Mouse (Mus musculus): Measurements from ENCODE around the gene Elmo1.

Elmo1 gene

DNA sequence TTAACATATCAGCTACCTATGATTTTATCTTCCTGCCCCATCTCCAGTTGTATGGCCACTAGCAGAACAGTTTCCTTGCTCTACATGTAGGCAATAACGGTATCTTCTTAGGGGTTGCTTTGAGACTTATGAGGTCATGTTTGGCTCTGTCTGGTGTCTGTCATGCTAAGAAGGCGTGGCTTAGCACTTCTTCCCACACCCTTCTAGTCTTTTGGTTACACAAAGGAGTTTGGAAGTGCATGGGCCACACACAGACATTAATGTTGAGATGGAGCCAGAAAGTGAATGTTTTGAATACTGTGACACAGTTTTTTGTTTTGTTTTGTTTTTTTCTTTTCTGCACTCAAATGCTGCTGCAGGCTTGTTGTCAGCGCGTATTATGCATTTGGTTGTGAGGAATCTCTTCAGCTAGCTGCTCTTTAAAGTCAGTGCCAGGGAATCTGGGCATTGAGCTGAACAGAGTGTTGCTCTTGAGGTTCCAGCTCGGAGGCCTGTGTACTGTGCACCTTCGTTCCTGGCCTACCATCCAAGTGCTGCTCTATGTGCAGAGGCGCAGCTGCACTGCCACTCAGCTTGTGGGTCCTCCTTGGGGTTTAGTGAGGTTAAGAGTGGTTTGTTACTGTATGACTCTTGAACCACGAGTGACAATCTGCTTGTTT, 31.1 kb downstream of the Elmo1 start:
- no peak for DNase-seq (ENCODE audit: low read depth, low spot score)

GRCm38 (mm10) chr13:20123975-20124374, 33.6 kb downstream of the Elmo1 start:
- DNase-seq (ENCODE audit: low read depth, low spot score) = no peak

DNA sequence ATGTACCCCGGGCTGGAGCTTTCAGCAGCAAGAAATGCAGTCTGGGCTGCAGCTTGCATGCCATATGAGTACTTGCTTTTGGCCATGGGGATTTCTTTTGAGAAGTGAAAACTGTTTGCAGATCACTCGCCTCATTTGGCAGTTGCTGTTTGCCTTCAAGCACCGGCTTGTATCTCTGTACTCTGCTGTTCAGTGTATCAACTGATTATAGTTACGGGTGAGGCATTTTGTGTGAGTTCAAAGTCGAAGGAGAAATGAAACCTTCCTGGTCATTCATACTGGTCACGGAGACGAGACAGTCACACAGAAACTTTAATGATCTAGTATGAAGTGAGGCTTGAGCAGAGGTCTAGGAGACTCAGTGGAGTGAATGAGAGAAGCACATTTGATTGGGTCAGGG, 34.6 kb downstream of the Elmo1 start:
- DNase-seq (ENCODE audit: low read depth, low spot score) = no peak

DNA sequence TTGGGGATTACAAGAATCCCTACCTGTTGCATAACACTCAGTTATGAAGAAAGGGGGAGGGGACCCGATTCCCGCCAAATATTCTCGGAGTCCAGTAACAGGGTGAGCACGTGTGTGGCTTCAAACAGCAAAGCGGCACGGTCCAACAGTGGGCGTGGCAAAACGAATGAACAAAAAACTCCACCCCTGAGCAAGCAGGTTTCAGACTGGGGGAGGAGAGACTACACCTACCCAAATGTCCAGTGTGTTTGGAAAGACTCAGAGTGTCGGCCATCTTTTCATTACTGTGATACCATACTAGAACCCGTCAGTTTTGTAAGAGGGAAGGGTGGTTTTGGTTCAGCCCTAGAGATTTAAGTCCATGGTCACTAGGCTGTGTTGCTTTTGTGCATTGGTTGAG, 35.4 kb downstream of the Elmo1 start:
- no peak for DNase-seq (ENCODE audit: low read depth, low spot score)

GRCm38 (mm10) chr13:20127553-20127952, 37.2 kb downstream of the Elmo1 start:
- no peak for DNase-seq (ENCODE audit: low read depth, low spot score)

- no peak for DNase-seq (ENCODE audit: low read depth, low spot score)
Observed at GRCm38 (mm10) chr13:20128097-20128496, 37.7 kb downstream of the Elmo1 start.

GRCm38 (mm10) chr13:20130731-20131130, 40.3 kb downstream of the Elmo1 start:
- DNase-seq (ENCODE audit: low read depth, low spot score) = no peak

GRCm38 (mm10) chr13:20131322-20131997, 41.1 kb downstream of the Elmo1 start:
- DNase-seq (ENCODE audit: low read depth, low spot score) = no peak

- no peak for DNase-seq (ENCODE audit: low read depth, low spot score)
Observed at GRCm38 (mm10) chr13:20131998-20132371, 41.6 kb downstream of the Elmo1 start.

DNA sequence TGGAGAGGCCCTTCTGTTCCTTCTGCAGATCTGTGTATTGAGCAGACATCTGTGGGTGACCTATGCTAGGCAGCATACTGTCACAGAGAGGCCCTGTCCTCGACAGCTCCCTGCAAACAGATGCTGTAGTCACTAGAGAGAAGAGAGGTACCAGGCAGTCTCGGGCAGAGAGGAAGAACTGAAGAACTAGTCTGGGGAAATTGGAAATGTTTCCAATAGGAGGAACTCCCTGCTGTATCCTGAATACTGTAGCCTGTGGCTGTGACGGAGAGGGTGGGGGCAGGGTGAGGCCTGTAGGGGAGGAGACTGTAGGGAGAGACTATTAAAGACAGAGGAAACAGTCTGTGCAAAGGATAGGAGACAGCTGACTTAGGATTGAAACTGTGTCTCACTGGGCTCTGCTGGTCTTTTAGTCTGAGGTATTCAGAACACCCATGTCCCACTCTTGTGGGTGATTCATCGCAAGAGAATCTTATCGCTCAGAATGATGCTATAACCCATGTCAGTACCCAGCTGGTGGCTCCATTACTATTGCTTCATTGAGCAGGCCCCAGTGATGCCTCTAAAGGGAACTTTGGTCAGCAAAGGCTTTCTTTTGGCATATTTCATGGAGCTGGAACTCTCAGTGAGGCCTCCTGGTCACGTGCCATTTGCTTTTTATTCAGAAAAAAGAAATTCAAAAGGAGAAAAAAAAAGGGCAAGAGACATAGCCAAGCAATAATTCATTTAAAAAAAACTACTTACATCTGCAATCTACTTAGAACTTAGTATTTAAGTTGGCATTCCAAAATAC, 43.4 kb downstream of the Elmo1 start:
- no peak for DNase-seq (ENCODE audit: low read depth, low spot score)

DNA sequence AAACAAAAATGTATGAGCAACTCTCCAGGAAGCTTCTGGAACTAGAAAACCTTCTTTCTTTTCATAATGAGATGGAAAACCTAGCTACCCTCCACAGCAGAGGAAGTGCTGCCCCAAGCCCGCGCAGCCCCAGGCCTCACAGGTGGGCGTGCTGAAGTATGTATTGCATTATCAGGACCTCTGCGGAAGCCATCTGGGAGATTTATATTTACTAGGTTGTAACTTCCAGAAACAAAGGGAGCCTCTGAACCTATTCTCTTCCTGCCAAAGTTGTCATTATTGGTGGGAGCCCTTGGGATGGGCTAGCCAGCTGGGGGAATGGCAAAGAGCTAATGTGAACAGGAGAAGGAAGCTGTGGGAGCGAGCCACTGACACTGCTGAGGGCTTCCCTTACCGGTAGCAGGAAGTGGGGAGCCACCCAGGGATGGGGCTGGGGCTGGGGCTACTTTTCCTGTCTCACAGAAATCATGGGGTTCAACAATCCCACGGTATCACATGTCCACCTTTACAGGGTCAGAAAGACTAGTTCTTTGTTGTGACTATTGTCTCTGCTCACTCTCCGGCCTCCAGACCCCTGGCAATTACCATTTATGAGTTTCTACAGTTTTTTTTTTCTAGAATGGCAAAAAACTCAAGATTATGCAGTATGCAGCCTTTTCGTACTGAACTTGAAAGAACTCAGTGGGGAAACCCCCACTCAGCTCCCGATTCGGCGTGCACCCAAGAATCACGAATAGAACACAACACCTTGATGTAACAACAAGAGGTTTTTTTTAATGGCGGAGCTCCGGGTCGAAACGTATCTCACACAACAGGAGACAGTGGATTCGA, 44.2 kb downstream of the Elmo1 start:
- no peak for DNase-seq (ENCODE audit: low read depth, low spot score)

GRCm38 (mm10) chr13:20136753-20137152, 46.4 kb downstream of the Elmo1 start:
- no peak for DNase-seq (ENCODE audit: low read depth, low spot score)

- DNase-seq (ENCODE audit: low read depth, low spot score) = no peak
Observed at GRCm38 (mm10) chr13:20138466-20138865, 48.1 kb downstream of the Elmo1 start.

DNA sequence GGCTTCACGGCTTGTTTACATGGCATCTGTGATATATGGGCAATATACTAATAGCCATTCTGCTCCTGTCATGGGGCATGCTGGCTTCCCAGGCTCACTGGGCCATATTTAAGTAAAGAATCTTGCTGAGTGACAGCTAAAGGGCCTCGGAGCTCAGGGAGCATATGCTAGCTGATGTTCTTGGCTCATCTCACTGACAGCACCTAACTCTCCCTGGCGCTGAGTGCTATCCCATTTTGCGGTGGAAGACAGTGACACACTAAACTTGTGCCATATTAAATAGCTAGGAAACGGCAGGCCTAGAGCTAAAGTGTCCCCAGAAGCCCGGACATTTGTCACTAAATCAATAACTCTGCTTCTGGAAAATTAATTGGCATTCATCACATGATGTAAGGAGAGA, 48.7 kb downstream of the Elmo1 start:
- no peak for DNase-seq (ENCODE audit: low read depth, low spot score)

DNA sequence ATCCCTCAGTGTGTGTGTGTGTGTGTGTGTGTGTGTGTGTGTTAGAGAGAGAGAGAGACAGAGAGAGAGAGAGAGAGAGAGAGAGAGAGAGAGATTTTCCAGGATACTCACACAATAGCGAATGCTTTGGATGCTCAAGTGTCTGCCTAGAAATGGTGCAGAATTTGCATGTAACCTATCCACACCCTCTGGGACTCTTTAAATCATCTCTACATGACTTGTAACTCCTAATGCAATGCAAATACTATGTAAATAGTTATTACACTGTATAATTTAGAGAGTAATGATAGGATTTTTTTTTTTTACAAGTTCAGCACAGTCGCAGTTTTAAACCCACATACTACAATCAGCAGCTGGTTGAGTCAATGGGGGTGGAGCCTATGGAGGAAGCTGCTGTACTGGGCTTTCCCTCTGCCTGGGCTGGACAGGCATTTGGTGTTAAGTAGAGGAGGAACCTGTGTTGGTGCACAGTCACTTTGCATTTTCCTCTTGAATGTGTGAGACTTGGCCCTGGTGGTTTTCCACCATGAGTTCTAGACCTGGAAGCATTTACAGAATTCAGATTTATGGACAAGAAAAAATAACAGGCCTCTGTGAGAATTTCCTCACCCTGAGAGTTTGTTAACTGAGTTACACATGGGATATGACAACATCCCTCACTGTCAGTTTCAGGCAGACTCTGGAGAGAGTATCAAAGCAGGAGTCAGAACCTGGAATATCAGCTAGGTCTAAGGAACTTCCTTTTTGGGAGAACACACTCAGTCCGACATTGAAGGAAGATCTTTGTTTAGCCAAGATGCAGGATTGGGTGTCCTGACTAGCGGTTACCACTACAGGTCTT, 49.6 kb downstream of the Elmo1 start:
- no peak for DNase-seq (ENCODE audit: low read depth, low spot score)

GRCm38 (mm10) chr13:20142637-20143036, 52.2 kb downstream of the Elmo1 start:
- DNase-seq (ENCODE audit: low read depth, low spot score) = no peak

- no peak for DNase-seq (ENCODE audit: low read depth, low spot score)
Observed at GRCm38 (mm10) chr13:20146848-20147247, 56.5 kb downstream of the Elmo1 start.

DNA sequence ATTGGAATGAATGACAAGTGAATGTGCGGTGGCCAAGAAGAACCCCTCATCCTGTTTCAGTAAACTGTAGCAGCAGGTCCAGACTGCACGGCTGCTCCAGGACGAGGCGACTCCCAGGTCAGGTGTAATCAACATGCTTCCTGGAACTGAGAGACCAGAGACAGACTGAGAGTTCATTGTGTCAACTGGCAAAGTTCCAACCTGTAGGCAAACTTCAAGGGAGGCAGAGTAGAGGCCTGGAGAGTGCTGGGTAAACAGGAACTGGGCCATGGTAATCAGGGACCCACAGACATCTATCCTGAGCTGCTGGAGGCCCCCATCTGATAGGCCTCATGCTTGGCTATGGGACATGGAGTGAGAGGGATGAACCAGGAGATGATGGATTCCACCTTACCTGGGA, 57.3 kb downstream of the Elmo1 start:
- no peak for DNase-seq (ENCODE audit: low read depth, low spot score)

DNA sequence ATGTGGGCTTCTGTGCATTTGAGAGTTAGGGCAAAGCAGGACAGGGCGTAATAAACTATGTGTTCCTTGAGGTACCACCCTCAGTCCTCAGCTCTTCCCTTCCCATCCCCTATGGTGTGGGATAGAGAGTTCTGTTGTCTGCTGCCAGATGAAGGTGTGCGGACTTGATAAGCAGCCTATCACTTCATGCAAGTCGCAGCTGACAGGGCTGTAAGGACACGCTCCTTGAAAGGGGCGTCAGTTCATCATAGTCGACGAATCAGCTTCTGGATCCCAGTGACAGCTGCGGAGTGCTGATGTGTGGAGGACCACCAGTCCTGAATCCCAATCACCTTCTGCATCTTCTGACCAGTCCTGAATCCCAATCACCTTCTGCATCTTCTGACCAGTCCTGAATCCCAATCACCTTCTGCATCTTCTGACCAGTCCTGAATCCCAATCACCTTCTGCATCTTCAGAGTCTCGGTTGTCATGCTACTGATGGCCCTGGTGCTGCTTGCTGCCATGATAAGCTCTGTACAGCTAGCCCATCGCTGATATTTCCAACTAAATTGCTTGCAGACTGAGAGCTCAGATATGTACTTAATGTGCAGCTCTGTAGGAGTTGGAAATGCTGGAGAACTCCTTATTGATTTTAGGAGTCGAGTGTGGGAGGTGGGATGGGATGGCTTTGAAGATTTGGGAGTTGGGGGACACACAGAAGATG, 59.9 kb downstream of the Elmo1 start:
- no peak for DNase-seq (ENCODE audit: low read depth, low spot score)

GRCm38 (mm10) chr13:20151302-20151978, 61.0 kb downstream of the Elmo1 start:
- DNase-seq (ENCODE audit: low read depth, low spot score) = no peak

All from embryo, embryonic 11.5 days (tissue).